Mouse (Mus musculus): ENCODE measurements around the gene Fbxo33. TPM values are rescaled to one million over a fixed set of nuclear protein-coding genes. Genes with fewer than 3 reads are reported as not detected.

The Fbxo33 gene
- polyA plus RNA-seq, 1 experiment = 9.9 TPM

DNA sequence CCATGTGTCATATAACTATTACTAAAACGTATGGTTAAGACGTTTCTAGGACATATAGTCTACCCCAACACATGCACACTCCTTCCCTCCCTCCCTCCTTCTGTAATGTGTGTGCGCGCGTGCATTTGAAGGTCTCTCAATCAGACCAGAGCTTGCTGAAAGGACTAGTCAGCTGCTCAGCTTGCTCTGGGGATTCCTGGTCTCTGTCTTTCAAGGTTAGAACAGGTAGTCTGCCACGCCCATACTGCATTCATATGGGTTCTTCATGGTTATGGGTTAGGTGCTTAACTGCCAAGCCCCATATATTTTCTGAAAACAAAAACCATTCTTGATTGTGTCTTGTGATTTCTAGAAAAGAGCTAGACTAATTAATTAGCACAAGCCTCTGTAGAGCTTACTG, 14.0 kb downstream of the Fbxo33 start:
- 91% methylated on average over 6 of the region's 6 CpGs for WGBS
- no peak for DNase-seq (ENCODE audit: low read depth, low spot score)

DNA sequence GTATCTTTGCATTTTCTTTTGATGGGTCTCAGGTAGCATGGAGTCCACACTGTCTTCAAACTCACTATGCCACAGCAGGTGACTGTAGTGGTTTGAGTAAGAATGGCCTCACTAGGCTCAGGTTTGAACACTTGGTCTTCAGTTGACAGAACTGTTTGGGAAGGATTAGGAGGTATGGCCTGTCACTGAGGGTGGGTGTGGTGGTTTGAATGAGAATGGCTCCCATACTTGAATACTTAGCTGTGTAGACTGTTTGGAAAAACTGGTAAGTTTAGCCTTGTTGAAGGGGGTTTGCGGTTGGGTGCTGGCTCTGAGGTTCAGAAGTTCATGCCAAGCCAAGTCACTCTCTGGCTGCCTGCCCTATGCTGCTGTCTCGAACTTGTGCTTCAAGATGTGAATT, 20.2 kb downstream of the Fbxo33 start:
- WGBS = 89% methylated on average over 2 of the region's 2 CpGs

DNA sequence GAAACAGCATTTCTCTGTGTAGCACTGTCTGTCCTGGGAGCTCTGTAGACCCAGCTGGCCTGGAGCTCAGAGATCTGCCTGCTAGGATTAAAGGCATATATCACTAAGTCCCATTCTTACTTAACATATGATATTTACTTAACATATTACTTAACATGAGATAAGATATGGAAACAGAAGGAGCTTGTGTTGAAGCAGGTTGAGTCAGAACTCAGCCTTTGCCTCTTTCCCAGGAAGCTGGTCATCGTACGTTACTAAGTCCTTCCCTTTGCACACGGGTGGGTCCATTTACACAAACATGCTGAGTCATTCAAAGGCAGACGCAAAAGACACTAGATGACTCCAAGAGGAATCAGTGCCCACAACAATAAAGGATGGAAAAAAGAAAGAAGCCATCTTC, 20.8 kb downstream of the Fbxo33 start:
- no peak for DNase-seq (ENCODE audit: low read depth, low spot score)
- WGBS = 28% methylated on average over 4 of the region's 4 CpGs

More for the DNA sequence above, 20.2 kb downstream of the Fbxo33 start:
- no peak for DNase-seq (ENCODE audit: low read depth, low spot score)

DNA sequence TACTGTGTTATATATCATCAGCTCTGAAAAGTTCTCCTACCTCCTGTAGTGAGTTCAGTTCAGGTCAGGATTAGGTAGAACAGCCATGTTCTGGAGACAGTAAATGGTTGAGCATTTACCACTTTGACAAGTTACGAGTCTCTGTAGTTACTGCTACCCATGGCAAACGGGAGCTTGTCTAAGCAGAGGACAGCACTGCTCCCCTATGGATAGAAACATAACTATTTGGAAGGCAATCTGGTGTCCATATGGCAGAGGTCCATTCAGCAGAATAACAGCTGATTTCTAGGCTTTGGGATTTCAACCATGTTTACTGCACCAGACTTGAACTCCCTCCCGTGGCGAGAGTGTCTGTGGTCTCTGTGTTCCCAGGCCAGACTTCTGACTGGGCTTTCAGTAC, 23.6 kb downstream of the Fbxo33 start:
- 81% methylated on average over 4 of the region's 4 CpGs for WGBS
- no peak for DNase-seq (ENCODE audit: low read depth, low spot score)

DNA sequence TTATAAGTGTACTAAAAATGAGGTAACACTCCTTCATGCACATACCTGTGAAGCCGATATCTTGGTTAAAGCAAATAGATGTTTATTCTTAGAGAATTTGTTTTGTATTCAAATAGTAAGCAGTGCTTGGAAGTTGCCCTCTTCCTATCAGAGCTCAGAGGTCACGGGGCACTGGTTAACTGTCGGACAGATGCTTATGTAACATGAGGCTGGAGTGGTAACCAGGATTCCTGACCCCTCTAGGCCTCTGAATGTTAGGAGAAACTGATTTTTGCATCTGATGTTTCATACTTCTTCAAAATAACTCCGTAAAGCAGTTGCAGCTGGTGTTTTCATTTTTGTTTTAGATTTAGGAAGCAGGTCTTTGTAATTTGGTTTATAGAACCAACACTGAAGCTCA, 24.5 kb downstream of the Fbxo33 start:
- no peak for DNase-seq (ENCODE audit: low read depth, low spot score)
- WGBS = 89% methylated on average over 4 of the region's 4 CpGs

DNA sequence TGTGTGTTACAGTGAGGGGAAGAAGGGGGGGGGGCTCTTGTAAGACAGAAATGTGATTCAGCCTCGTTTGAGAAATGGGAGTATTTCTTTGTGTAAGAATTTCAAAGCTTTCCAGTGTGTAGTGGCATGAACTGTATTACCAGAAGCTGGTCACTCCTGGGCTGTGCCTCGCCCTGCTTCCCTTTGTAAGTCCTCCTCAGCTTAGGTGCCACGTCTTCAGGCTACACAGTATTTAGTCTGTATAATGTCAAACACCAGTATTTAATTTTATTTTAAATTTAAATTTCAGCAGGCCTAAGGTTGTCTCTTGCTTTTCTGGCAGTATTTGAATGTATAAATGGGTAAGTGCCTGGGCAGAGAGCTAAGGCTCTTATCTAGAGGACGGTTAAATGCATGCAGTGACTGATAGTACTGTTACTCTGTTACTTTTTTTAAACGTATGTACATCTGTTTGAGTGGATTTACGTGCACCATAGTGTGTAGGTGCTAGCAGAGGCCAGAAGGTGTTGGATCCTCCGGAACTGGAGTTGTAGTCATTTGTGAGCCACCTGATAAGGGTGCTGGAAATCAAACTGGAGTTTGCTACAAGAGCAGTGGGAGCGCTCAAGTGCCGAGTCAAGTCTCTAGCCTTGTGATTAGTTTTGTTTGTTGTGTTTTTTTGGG, 25.1 kb downstream of the Fbxo33 start:
- WGBS = 81% methylated on average over 9 of the region's 9 CpGs

DNA sequence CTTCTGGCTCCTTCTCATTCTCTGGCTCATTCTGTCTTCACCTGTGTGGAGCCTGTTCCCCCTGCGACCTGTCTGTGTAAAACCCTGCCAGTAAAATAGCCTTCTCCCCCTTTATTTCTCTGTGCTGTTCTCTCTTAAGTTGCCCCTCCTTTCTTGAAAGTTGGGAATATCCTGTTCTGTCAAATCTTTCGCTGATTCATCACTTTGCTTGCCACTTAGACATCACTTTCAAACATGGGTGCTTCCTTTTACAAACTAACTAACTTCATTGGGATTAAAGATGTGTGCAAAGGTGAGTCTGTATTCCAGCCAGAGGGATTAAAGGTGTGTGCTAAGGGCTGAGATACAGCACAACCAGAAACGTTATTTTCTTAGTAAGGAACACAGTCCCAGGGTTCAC, 25.9 kb downstream of the Fbxo33 start:
- DNase-seq (ENCODE audit: low read depth, low spot score) = no peak
- 76% methylated on average over 3 of the region's 3 CpGs for WGBS

More for the DNA sequence above, 25.1 kb downstream of the Fbxo33 start:
- DNase-seq (ENCODE audit: low read depth, low spot score) = no peak

DNA sequence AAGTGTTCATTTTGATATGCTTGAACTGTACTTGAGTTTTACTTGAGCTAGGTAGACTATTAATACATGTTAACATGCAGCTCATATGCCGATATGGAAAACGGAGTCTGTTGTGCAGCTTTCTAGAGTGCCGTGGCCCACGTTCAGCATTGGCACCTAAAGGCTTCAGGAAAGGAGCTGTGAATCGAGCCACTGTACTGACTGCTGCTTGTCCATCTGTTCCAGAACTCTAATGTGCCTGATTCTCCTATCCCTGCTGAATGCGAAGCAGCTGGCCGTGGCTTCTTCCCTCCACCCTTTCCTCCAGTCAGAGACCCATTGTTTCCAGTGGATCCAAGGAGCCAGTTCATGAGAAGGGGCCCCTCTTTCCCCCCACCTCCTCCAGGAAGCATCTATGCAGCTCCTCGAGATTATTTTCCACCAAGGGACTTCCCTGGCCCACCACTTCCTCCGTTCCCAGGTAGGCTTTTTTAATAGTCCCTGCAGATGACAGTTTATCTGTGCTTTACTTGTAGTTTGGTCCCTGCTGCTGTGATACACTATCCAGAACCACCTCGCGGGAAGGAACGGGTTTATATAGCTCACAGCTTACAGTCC, 31.3 kb downstream of the Fbxo33 start:
- no peak for DNase-seq (ENCODE audit: low read depth, low spot score)
- WGBS = 85% methylated on average over 12 of the region's 12 CpGs

DNA sequence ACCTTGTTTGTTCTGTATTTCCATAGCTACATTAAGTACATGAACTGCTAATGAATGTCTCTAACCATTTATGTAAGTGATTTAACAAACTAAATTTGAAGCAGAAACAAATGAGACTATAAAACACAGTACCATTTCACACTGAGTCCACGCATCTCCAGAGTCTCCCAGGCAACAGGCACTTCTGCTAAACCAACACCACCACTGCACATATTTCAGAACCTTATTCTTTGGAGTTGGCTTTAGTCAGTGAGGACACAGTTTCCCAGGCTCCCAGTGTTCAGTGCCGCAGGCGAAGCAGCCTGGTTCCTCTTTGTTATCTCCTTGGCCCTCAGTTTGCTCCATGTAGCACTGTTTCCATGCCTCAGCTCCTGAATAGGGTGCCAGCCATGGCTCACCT, 41.7 kb downstream of the Fbxo33 start:
- no peak for DNase-seq (ENCODE audit: low read depth, low spot score)
- WGBS = 96% methylated on average over 3 of the region's 3 CpGs

DNA sequence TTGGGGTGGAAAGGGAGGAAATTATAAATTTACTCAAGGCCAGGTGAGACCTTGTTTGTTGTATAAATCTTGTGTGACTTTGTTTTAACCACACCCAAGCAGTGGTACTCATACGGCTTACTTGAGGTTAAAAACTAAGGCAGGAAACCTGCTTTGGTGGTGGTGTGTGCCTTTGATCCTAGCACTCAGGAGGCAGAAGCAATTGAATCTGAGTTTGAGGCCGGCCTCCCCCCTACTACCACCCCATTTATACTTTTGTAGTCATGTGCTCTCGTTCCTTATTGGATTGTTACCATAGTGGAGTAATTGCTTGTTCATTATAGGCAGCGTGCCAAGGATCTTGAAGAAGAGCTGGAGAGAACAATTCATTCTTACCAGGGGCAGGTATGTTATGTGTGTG, 49.6 kb downstream of the Fbxo33 start:
- WGBS = 39% methylated on average over 4 of the region's 4 CpGs
- no peak for DNase-seq (ENCODE audit: low read depth, low spot score)

DNA sequence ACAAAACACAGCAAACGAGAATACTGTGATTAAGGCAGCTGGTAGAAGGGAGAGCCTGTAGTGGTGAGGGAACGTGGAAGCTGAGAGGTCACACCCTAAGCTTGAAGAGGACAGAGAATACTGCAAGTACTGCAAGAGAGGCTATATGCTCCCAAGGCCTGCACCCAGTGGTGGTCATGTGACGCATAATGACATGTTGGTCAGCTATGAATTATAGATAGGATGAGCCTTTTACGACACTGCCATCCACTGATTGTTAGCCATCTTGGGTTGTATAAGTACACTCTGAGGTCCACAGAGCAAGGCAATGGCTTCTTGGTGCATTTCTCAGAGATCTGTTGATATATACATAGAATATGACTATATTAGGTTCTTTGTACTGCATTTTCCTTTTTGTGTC, 53.0 kb downstream of the Fbxo33 start:
- DNase-seq (ENCODE audit: low read depth, low spot score) = no peak
- WGBS = 85% methylated on average over 4 of the region's 4 CpGs

DNA sequence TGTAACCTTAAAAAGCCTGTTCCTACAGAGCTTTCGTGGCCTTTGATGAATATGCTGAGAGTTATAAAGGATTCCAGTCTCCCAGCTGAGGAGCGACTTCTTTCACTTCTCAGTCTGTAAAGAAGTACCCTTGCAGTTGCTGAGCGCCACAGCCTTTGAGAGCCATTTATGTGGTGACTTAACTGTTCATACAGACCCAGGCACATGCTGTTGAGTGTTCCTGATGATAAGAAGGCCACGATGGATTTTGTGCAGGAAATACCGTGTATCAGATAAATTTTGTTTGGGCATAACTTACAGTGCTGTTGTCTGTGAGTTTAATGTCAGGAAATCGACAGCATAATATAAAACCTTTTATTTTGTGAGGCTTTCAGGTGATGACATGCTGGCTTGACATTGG, 55.0 kb downstream of the Fbxo33 start:
- no peak for DNase-seq (ENCODE audit: low read depth, low spot score)
- 93% methylated on average over 6 of the region's 6 CpGs for WGBS

DNA sequence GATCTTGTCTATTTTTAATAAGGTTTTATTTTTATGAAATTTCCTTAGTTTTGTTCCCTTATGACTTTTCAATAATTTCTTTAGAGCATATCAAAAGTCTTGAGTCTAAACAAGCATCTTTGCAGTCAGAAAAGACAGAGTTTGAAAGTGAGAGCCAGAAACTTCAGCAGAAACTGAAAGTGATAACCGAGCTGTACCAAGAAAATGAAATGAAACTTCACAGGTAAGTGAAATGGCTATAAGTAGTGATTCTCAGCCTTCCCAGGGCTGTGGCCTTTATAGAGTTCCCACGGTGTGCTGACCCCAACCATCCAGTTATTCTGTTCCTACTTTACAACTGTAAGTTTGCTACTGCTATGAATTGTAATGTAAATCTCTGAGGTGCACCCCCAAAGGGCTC, 56.7 kb downstream of the Fbxo33 start:
- 58% methylated on average over 2 of the region's 2 CpGs for WGBS
- DNase-seq (ENCODE audit: low read depth, low spot score) = no peak

DNA sequence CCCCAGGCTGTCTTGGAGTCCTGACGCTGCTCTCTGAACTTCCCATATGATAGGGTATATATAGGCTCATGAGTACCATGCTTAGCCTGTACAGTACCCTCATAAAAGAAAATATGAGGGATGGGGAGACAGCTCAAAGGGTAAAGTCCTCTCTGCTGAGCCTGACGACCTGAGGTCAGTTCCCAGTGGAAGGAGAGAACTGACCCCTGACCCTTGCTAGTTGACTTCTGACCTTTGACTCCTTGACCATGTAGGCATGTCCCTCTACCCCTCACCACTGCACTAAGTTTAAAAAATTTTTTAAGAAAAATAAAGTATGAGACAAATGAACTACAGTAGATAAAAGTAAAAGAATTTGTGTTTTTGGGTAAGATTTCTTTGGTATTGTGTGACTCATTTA, 58.4 kb downstream of the Fbxo33 start:
- no peak for DNase-seq (ENCODE audit: low read depth, low spot score)
- 50% methylated on average over 2 of the region's 2 CpGs for WGBS

Other genes with a start within 250 kb of the Fbxo33 start
- 27.1 and 59.6 TPM in 2 replicates for gene Sec23a, start 207.7 kb downstream of the Fbxo33 start, polyA plus RNA-seq (2012; rRNA removed)
- gene Gemin2, start 206.3 kb downstream of the Fbxo33 start, polyA plus RNA-seq (2012; rRNA removed) = 2.3 and 3.1 TPM in 2 replicates
- 28.4 and 32.5 TPM in 2 replicates for gene Trappc6b, start 158.3 kb downstream of the Fbxo33 start, polyA plus RNA-seq (2012; rRNA removed)
- 7.6 and 11.2 TPM in 2 replicates for gene Pnn, start 152.8 kb downstream of the Fbxo33 start, polyA plus RNA-seq (2012; rRNA removed)
- gene Mia2, start 123.9 kb downstream of the Fbxo33 start, polyA plus RNA-seq (2012; rRNA removed) = 39.1 and 51.3 TPM in 2 replicates